Mouse (Mus musculus) intestine, embryonic 14.5 days (tissue): ENCODE measurements around the gene Nceh1. TPM values are rescaled to one million over a fixed set of nuclear protein-coding genes. Genes with fewer than 3 reads are reported as not detected.

Experiments used
- ATAC-seq: fragments of 200-750 bp; cut with Nextera tagmentation; replicated peaks from 2 replicates; pipeline ENCODE4 v1.8.0; 2017; ENCODE audit warnings: low read depth, moderate number of reproducible peaks, moderate TSS enrichment, moderate library complexity; ENCODE audit not compliant: low FRiP score, low TSS enrichment
- DNase-seq: peaks from one replicate; pipeline ENCODE4 v3.0.0-alpha.2; 2018; ENCODE audit warnings: low spot score
- H3K27ac ChIP-seq: fragments of 300-500 bp; sonication (generic); 2 replicates; pipeline ENCODE4 v1.5.1; 2014; ENCODE audit warnings: low read depth, mild to moderate bottlenecking, control low read depth
- H3K27me3 ChIP-seq: fragments of 300-500 bp; sonication (generic); replicated peaks from 2 replicates; pipeline ENCODE4 v1.6.1; 2014; ENCODE audit warnings: low read length, control low read depth; ENCODE audit not compliant: control insufficient read depth, insufficient read depth
- H3K36me3 ChIP-seq: fragments of 300-500 bp; sonication (generic); 2 replicates; pipeline ENCODE4 v1.6.1; 2014; ENCODE audit warnings: low read length, control low read depth; ENCODE audit not compliant: control insufficient read depth, insufficient read depth
- H3K4me1 ChIP-seq: fragments of 300-500 bp; sonication (generic); replicated peaks from 2 replicates; pipeline ENCODE4 v1.6.1; 2014; ENCODE audit warnings: low read length, control low read depth, mixed read lengths; ENCODE audit not compliant: control insufficient read depth, insufficient read depth
- H3K4me2 ChIP-seq: fragments of 300-500 bp; sonication (generic); 2 replicates; pipeline ENCODE4 v1.6.1; 2014; ENCODE audit warnings: low read length
- H3K4me3 ChIP-seq: fragments of 300-500 bp; sonication (generic); 2 replicates; pipeline ENCODE4 v1.5.1; 2014; ENCODE audit warnings: low read depth, low read length, control low read depth, mixed read lengths
- H3K9ac ChIP-seq: fragments of 300-500 bp; sonication (generic); 2 replicates; pipeline ENCODE4 v1.6.1; 2014; ENCODE audit warnings: mild to moderate bottlenecking, low read length
- H3K9me3 ChIP-seq: fragments of 300-500 bp; sonication (generic); 2 replicates; pipeline ENCODE4 v1.6.1; 2016; ENCODE audit warnings: low read length, control low read depth; ENCODE audit not compliant: control insufficient read depth
- WGBS: fragments of 180-500 bp; shearing (Covaris S2); extraction: QIAGEN DNeasy Blood & Tissue Kit; methylation state at CpG from one replicate; pipeline ENCODE4 v1.1.7; 2014; 5-methylcytosine and 5-hydroxymethylcytosine counted together
- polyA plus RNA-seq: library from polyadenylated mRNA; unstranded; fragments of >200 nt; fragmentation: Nextera tagmentation; extraction: Ambion mirVana; gene quantifications from 2 replicates; pipeline ENCODE4 v1.2.1, GENCODE M21; 2014

Gene Nceh1
- 6.5 and 7.6 TPM in 2 replicates for polyA plus RNA-seq

DNA sequence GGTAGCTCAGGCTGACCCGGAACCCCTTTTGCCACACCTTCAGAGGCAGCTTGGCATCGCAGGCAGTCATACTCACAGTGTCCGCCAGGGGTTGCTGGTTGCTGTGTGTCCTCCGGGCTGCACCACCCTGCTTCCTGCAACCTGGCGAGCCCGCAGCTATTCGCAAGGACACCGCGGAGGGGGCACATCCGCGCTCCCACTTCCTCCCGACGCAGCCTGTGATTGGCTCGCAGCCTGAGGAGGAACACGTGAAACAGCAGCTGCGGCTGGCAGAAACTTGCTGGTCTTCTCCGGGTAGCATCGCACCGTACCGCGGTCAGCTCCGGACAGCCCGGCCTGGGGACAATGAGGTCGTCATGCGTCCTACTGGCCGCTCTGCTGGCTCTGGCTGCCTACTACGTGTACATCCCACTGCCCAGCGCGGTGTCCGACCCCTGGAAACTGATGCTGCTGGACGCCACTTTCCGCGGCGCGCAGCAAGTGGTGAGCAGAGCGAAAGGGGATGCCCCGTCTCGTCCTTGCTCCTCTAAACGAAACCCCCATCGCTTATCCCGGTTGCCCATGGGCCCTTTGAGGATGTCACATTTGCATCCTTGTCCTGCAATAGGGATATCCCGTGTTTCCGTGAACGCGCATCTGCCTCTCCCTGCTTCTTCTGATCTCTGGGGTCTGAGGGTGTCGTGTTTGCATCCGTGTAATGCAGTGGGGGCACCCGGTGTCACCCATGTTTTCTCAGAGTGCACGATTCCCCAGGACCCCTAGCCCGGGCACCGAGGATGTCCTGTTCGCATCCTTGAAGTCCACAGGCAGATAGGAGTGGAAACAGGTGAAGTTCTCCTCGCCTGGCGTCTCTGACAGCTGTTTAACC, at the start of gene Nceh1:
Gene Nceh1, plus strand, starts transcription at position 233 of the 868 bp plus-strand sequence.
- no peaks in the 10 kb centered on the region for H3K27me3 ChIP-seq
- H3K9me3 ChIP-seq, result no peaks in the 10 kb centered on the region
- peak within 1 kb of the TSS; percentile 44 for H3K4me3 ChIP-seq
- H3K4me1 ChIP-seq, result peaks cover 5% of the 10 kb centered on the region
- DNase-seq (peak; percentile 95), ATAC-seq (peak; percentile 99)
- no peak within 1 kb of the TSS for H3K27ac ChIP-seq
- H3K4me2 ChIP-seq, result peak within 1 kb of the TSS; percentile 69
- no peaks in the 10 kb centered on the region for H3K36me3 ChIP-seq
- H3K9ac ChIP-seq, result peak within 1 kb of the TSS; percentile 43
- WGBS, result under 1% methylated on average over 54 of the region's 54 CpGs

DNA sequence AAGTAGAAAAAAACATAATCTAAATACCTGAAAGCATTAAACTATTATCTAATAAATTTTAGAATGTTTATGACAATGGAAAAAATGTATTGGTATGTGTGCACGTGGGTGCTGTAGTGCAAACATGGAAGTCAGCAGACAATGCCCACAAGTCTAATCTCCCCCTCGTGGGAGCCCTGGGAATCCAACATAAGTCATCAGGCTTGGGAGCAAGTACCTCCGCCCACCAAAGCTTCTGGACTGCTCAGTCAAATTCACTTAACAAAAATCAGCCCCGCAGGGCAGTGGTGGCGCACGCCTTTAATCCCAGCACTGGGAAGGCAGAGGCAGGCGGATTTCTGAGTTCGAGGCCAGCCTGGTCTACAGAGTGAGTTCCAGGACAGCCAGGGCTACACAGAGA, 42.7 kb upstream of the Nceh1 start:
- H3K4me1 ChIP-seq, result no peaks in the 10 kb centered on the region
- H3K4me3 ChIP-seq, result no peak overlapping the region
- no peaks in the 10 kb centered on the region for H3K9me3 ChIP-seq
- no peaks in the 10 kb centered on the region for H3K27me3 ChIP-seq
- DNase-seq (no peak), ATAC-seq (no peak)
- H3K9ac ChIP-seq, result no peak overlapping the region
- H3K4me2 ChIP-seq, result no peak overlapping the region
- H3K27ac ChIP-seq, result no peak overlapping the region
- 90% methylated on average over 8 of the region's 8 CpGs for WGBS
- peaks cover 87% of the 10 kb centered on the region for H3K36me3 ChIP-seq

DNA sequence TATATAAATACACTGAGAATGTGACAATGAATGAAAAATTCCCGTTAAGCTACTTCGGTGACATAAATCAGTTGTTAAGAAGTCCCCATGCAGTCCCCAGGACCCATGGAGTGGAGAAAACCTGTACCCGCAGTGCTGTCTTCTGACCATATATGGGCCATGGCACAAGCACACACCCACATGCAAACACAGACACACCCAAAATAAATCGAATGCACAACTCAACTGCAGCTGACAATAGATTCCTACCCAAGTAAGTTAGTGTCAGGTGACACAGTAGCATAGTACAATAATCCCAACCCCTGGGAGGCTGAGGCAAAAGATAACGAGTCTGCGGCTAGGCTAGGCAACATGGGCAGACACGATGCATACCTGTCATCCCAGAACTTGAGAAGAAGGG, 39.2 kb upstream of the Nceh1 start:
- Histone ChIP-seq H3K27me3 (no peaks in the 10 kb centered on the region), H3K27ac (no peak overlapping the region), H3K4me1 (no peaks in the 10 kb centered on the region), H3K36me3 (peaks cover 87% of the 10 kb centered on the region), H3K4me3 (no peak overlapping the region), H3K4me2 (no peak overlapping the region), H3K9me3 (no peaks in the 10 kb centered on the region), H3K9ac (no peak overlapping the region)
- no peak for DNase-seq
- 92% methylated on average over 7 of the region's 7 CpGs for WGBS
- no peak for ATAC-seq

DNA sequence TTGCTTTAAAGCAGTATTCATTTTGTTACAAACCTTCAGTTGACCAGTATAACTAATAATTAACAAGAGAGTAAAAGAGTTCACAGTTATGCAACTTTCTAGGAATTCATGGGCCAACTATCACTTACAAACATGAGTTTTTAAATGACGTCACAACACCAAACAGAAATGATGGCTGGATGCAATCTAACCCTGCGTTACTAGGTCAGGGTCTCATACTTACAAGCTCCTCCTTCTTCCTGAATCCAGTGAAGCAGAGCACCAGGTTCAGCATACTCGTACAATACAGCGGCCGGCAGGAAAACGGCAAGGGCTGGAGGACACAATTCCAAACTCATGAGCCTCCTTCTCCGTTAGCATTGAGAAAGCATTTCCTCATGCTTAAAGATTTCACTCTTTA, 37.0 kb upstream of the Nceh1 start:
- Histone ChIP-seq H3K27me3 (no peaks in the 10 kb centered on the region), H3K9ac (no peak overlapping the region), H3K36me3 (peaks cover 89% of the 10 kb centered on the region), H3K4me2 (no peak overlapping the region), H3K9me3 (no peaks in the 10 kb centered on the region), H3K27ac (no peak overlapping the region), H3K4me1 (no peaks in the 10 kb centered on the region; the same call in 1 of the 2 replicates), H3K4me3 (no peak overlapping the region)
- WGBS, result 90% methylated on average over 7 of the region's 7 CpGs
- DNase-seq, result no peak
- ATAC-seq, result no peak

DNA sequence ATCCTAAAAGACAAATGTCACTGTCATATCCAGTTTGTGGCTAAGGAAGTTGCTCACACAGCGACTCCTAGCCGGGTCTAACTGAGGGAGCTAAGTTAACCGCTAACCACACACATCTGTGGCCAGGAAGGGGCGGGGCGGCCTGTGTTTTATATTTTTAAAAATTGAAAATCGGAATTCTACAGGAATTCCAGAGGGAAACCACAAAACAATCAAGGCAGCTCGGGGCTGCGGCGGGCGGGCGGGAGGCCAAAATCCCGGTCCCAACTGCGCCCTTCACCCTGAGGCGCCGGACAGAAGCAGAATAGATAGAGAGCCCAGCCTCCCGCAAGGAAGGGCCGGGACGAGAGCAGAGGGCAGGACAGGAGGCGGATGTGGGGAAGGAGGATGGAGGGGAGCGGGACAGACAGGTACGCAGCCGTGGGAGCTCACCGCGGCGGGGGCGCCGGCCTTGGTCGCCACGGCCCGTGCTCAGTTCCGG, 29.5 kb upstream of the Nceh1 start:
- H3K4me1 ChIP-seq, result peaks cover 13% of the 10 kb centered on the region

DNA sequence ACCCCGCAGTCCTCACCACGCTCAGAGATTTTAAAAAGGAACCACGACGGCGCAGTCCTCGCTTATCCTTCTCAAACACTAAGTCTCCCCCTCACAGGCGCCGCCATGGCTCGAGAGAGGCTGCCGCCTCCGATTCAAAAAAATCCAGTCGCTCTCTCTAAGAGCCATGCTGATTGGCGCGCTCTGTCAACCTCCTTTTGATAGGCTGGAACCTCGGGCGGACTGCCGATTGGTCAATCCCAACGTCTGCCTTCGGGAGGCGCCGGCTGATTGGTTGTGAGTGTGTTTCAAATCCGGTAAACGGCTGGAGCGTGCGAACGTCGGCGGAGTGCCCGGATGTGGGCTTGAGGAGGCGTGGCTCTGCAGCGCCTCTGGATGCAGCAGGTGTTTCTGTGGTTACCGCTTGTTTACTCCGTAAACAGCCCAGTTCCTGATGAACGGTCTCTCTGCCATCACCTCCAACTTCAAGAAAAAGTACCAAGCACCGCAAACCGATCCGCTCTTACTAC, 29.0 kb upstream of the Nceh1 start, which contains the start of gene Ect2:
Gene Ect2, minus strand, starts transcription at position 178 of the 509 bp plus-strand sequence.
- H3K27ac ChIP-seq, result peak within 1 kb of the TSS; percentile 78
- under 1% methylated on average over 37 of the region's 37 CpGs for WGBS
- H3K9me3 ChIP-seq, result no peaks in the 10 kb centered on the region
- peak; percentile 97 for ATAC-seq
- H3K4me3 ChIP-seq, result peak within 1 kb of the TSS; percentile 95
- no peaks in the 10 kb centered on the region for H3K27me3 ChIP-seq
- H3K4me2 ChIP-seq, result peak within 1 kb of the TSS; percentile 69
- H3K9ac ChIP-seq, result peak within 1 kb of the TSS; percentile 89
- peaks cover 13% of the 10 kb centered on the region for H3K4me1 ChIP-seq
- DNase-seq, result peak; percentile 98
- peaks cover 15% of the 10 kb centered on the region for H3K36me3 ChIP-seq

More for the DNA sequence above, 29.5 kb upstream of the Nceh1 start:
- peak overlapping the region; percentile 77 for H3K27ac ChIP-seq
- peak overlapping the region; percentile 95 for H3K4me3 ChIP-seq
- no peaks in the 10 kb centered on the region for H3K9me3 ChIP-seq
- H3K4me2 ChIP-seq, result peak overlapping the region; percentile 69
- H3K36me3 ChIP-seq, result peaks cover 21% of the 10 kb centered on the region
- peak overlapping the region; percentile 89 for H3K9ac ChIP-seq
- WGBS, result under 1% methylated on average over 26 of the region's 31 CpGs
- no peaks in the 10 kb centered on the region for H3K27me3 ChIP-seq
- DNase-seq, result no peak
- peak; percentile 43 for ATAC-seq

DNA sequence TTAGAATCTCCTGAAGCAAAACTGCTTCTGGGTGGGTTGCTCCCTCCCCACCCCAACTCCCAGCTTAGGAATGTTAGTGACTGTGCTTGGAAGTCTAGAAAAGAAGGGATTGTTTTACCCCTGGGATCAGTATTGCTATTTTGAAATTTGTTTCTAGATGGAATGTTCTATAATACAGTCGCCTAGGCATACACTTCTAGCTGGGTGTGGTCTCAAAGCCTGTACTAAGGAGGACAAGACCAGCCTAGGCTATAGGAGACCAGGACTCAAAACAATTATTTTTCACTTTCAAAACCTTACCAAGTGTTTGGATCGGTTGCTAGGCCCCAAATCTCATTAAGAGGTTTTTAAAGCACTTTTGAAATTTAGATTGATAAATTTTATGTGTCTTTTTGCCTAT, 28.5 kb upstream of the Nceh1 start:
- Histone ChIP-seq H3K9me3 (no peaks in the 10 kb centered on the region), H3K4me1 (peaks cover 13% of the 10 kb centered on the region), H3K36me3 (peaks cover 10% of the 10 kb centered on the region; the same call in 1 of the 2 replicates), H3K27ac (peak overlapping the region; percentile 78), H3K27me3 (no peaks in the 10 kb centered on the region), H3K9ac (peak overlapping the region; percentile 54), H3K4me3 (peak overlapping the region; percentile 95), H3K4me2 (peak overlapping the region; percentile 46)
- DNase-seq (no peak), ATAC-seq (no peak; the same call in 1 of the 2 replicates)
- WGBS, result 65% methylated on average over 2 of the region's 2 CpGs

DNA sequence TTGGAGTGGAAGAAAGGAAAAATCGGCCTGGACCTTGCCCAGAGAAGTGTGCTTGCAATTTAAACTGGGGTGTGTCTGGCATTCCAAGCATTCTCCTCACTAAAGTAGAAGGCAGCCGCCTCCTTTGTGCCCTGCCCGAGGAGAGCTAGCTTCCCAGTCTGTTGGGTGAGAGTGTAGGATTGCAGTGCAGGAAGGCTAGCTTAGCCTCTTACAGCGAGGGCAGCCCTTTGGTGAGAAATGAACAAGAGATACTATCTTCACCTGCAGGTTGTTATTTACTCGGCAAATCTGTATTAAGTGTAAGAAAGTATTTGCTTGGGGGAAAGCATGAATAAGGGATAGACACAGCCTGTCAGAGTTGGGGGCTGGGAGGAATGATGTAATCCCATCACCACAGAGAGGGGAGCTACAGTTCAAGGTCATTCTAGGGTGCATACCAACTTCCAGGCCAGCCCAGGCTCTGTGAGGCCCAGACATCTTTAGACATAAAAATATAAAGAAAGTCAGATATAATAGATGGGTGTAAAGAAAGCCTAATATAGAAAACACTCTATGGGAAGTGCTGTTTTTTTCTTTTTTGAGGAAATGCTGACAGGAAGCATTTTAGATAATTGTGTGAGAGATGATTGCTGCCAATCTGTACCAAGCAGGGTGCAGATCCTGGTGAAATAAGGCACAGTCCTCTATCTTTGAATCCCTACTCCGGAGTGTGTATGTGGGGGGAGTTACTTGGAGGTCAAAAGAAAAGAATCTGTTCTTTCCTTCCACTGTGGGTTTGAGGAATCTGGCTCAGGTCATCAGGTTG, 27.5 kb upstream of the Nceh1 start:
- Histone ChIP-seq H3K9me3 (no peaks in the 10 kb centered on the region), H3K4me2 (peak overlapping the region; percentile 46; the same call in 1 of the 2 replicates), H3K27me3 (no peaks in the 10 kb centered on the region), H3K9ac (no peak overlapping the region), H3K27ac (peak overlapping the region; percentile 78), H3K36me3 (0 out of 2 replicates have a peak, but pooled peaks cover 3% of the 10 kb centered on the region), H3K4me1 (peaks cover 13% of the 10 kb centered on the region), H3K4me3 (no peak overlapping the region)
- ATAC-seq (peak; percentile 6; the same call in 1 of the 2 replicates), DNase-seq (peak; percentile 67)
- WGBS, result 17% methylated on average over 6 of the region's 6 CpGs
